Mouse (Mus musculus) thymus, postnatal 10 days (tissue): ENCODE results near the gene Nol3.
"Not testable (repeated sequence)": the region's sequence is repeated elsewhere in the genome, so short reads cannot be mapped to it uniquely, and the experiment has no call there.

ENCODE experiments used
- DNase-seq, 2 experiments: peaks; one replicate each; pipeline ENCODE4 v3.0.0; 2021; ENCODE audit warnings: low spot score in 2 of 2

The Nol3 gene

DNA sequence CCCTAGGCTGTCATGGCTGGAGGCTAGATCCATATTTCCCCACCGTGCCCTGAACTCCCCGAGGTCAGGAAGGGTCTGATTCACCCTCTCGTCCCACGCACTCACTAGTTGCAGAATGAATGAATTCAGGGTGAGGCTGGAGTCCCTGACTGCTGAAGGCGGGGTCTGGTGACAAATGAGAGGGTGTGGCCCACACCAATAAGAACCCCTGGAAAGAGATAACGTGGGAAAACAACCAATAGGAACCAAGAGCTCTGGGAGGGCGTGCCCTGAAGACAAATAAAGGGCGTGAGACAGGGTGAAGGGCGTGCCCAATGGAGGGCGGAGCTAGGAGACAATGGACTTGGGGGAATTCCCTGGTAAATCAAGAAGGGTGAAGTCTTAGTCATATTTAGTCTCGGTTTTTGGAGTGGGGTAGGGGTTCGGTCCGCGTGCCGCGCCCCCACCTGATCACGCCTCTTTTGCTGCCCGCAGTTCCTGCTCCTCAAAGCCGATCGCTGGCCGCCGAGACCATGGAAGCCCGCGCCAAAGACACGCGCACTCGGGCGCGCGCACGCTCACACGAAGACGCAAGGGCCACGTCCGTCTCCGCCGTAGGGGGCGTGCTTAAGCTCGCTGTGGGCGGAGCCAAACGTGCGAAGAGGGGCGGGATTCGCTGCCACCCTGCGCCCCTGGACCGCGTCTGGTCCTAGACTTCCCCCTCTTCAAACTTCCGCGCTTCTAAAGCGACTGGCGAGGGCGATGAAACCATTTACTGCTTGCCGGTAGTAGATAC, 13.2 kb downstream of the Nol3 start:
- peak; percentile 94 to 97 for DNase-seq

- peak; percentile 55 to 58 for DNase-seq
Measured at GRCm38 (mm10) chr8:105289805-105290460, 14.0 kb downstream of the Nol3 start, which contains the start of gene 4931428F04Rik. Gene 4931428F04Rik, minus strand, starts transcription at chr8:105289864.

- peak; percentile 80 to 95 for DNase-seq
Measured at GRCm38 (mm10) chr8:105290554-105291314, 14.8 kb downstream of the Nol3 start.

DNA sequence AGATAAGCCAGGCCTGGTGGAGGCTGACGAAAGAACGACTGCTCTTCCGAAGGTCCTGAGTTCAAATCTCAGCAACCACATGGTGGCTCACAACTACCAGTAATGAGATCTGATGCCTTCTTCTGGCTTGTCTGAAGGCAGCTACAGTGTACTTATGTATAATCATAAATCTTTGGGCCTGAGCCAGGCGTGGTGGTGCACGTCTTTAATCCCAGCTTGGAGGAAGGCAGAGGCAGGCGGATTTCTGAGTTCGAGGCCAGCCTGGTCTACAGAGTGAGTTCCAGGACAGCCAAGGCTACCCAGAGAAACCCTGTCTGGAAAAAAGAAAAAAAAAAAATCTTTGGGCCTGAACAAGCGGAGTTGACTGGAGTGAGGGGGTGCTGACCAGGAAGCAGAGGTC, 15.4 kb downstream of the Nol3 start:
- DNase-seq: not testable (repeated sequence)

DNA sequence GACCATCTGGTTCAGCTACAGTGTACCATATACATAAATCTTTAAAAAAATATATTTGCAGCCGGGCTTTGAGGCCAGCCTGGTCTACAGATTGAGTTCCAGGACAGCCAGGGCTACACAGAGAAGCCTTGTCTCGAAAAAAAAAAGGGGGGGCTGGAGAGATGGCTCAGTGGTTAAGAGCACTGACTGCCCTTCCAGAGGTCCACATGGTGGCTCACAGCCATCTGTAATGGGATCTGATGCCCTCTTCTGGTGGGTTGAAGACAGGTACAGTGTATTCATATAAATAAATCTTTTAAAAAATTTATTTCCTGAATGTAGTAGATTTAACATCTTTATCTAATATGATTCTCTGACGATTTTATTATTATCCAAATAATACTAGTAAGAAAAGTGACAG, 15.9 kb downstream of the Nol3 start:
- DNase-seq: not testable (repeated sequence)

- no peak for DNase-seq
Measured at GRCm38 (mm10) chr8:105292471-105292870, 16.5 kb downstream of the Nol3 start.

GRCm38 (mm10) chr8:105293405-105293804, 17.5 kb downstream of the Nol3 start:
- no peak for DNase-seq

GRCm38 (mm10) chr8:105294776-105295175, 18.8 kb downstream of the Nol3 start:
- DNase-seq: no peak

DNA sequence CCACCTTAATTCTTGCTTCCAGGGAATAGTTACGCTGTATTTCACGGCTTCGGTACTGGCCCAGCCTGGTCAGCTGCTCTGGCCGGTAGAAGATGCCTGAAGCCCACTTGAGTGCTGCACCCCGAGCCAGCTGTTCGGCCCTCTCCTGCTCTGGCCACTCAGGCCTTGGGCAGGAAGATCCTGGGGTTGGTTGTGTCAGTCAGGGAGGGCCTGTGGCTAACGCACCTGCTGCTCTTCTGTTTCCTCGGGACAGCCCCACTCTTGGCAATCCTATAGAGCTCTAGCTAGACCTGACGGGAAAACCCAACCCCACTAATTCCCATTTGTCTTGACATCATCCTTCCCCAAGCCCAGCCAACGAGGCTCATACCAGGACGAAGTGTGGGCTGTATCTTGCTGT, 19.3 kb downstream of the Nol3 start:
- DNase-seq: no peak

- no peak for DNase-seq
Measured at GRCm38 (mm10) chr8:105295895-105296573, 20.1 kb downstream of the Nol3 start, which contains the start of gene Exoc3l. Gene Exoc3l, minus strand, starts transcription at chr8:105296101.

- DNase-seq: peak; percentile 82 to 88
Measured at GRCm38 (mm10) chr8:105297511-105298192, 21.7 kb downstream of the Nol3 start, which contains the start of gene E2f4. Gene E2f4, plus strand, starts transcription at chr8:105297663.

DNA sequence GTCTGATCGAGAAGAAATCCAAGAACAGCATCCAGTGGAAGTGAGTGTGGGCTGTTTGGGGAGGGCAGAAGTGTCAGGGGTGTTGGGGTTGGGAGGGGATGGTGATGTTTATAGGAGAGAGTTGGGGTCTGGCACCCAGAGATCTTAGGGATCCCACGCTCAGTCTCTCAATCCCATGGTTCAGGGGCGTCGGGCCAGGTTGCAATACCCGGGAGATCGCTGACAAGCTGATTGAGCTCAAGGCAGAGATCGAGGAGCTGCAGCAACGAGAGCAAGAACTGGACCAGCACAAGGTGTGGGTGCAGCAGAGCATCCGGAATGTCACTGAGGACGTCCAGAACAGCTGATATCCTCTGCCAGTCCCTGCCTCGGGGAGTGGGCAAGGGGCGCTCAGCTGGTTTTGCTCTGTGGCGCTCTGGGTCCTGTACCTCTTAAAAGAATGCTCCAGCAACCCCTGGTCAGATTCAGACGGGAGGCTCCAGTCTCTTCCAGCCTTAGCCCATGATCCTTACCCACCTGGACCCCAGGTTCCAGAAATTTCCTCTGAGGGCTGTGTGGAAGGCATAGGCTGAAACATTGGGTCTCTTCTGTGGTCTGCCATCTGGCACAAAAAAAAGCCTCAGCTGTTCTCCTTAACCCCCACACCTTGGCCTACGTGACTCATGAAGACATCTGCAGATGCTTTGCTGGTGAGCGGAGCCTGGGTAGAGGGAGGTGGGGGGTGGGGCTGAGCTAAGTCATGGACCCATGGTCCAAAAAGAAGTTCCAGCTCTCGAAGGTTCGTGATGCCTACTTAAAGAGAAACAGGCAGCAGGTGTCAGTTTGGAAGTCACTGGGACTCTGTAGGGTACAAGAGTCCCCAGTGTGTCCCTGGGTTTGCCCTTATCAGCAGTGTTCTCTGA, 22.7 kb downstream of the Nol3 start:
- DNase-seq: peak; percentile 49 to 58

GRCm38 (mm10) chr8:105299962-105300361, 24.0 kb downstream of the Nol3 start:
- no peak for DNase-seq

DNA sequence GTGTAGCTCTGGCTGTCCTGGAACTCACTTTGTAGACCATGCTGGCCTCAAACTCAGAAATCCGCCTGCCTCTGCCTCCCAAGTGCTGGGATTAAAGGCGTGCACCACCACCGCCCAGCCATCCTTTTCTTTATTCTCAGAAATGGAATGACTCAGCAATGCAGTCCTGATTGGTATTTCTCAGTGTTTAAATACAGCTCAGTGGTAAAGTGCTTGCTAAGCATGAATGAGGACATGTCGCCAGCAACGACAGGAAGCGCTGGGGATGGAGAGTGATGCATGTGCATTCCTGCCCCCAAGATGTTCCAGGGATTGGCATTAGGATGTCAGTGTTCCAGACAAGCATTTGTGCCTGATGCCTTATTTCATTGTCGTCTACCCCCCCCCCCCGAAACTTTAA, 27.5 kb downstream of the Nol3 start:
- no peak for DNase-seq

DNA sequence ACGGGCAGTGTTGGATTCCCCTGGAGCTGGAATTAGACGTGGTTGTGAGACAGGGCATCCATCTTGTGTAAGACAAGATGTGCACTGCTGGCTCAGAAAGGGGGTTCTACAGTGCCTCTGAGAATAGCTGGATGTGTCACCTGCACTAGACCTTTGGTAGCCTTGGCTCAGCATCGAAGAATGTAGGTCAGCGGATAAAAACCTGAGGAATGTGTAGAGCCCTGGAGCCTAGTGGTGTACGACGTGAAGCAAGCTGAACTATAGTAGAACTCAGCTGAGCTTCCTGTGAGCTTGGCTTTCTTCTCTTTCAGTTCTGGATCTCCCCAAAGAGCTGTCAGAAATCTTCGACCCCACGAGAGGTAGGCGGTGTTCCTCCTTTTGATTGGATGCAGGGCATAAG, 27.9 kb downstream of the Nol3 start:
- DNase-seq: no peak

DNA sequence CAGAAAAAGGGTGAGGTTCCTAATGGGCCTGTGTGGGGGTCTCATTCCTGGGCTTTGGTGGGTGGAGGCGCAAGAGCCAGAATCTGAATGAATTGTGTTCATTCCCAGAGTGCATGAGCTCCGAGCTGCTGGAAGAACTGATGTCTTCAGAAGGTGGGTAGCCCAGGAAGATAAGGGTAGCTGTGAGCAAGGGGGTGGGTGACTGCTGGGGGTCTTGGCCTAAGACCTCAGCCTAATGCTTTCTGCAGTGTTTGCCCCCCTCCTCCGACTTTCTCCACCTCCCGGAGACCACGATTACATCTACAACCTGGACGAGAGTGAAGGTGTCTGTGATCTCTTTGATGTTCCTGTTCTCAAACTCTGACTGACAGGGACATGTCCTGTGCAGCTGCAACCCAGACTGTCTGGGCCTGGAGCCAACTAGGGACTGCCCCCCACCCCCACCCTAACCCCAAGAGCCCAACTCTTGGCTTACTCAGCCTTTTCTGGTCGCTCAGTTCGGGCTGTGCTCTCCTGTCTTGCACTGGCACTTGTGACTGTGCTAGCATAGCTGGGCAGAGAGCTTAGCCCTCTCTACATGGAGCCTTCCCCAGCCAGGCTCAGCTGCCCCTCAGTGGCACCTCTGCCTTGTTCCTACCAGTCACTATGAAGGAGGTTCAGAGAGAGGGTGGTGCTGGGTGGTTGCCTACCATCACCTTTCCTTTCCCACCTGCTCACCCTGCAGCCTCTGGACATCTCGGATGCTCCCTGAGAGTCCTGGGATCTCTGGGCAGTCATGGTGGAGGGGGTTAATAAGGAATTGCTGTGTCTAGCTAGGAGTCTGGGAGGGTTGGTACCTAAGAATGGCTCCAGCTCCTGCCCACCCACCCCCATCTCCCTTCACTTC, 28.6 kb downstream of the Nol3 start:
- DNase-seq: no peak

DNA sequence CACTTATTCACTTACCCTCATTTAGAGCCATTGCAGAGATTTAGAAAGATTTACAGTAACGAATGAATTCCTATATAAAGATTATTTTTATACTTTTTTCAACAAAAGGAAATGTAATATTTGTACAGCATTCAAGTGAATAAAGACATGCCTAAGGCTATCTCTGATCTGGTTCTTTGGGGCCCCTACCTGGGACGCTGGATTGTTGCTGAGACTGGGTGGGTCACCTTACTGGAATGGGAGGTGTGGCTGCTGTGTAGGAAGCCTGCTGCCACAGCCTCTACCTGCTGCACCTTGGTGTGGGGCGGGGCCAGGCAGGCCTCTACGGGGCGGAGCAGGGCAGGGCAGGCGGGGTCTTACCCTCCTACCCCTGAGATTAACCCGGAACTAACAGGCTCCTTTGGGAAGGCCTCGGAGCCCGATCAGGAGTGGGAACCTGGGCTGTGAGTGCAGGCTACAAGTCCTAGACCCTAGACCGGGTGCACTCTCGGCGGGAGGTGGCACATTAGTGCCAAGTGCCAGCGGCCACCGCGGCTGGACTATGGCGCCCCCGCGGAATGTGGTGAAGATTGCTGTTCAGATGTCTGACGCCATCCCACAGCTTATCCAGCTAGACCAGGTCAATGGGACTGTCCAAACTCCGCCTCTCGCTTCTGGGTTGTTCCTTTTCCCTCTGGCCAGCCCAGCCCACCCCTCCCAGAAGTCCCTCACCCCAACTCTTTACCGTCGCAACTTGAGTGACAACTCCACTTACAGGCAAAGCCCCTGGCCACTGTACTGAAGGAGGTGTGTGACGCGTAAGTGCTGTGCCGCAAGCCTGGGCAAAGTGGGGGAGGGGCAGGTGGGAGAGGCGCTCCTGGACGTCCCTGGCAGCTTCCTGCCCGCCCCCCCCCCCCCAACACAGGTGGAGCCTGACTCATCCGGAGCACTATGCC, 29.5 kb downstream of the Nol3 start, which contains the start of gene Elmo3:
Gene Elmo3, plus strand, starts transcription at position 391 of the 935 bp plus-strand sequence.
- DNase-seq: peak; percentile 47 to 60
